Mouse (Mus musculus) heart, embryonic 10.5 days (tissue): ENCODE results near the gene Zfp3. TPM values are rescaled to one million over a fixed set of nuclear protein-coding genes. Genes with fewer than 3 reads are reported as not detected.
A peak's percentile ranks its signal among the peaks of the same experiment; 100 is the strongest.
"Not testable (repeated sequence)": the region's sequence is repeated elsewhere in the genome, so short reads cannot be mapped to it uniquely, and the experiment has no call there.

Experiments used
- DNase-seq: peaks from one replicate; pipeline ENCODE4 v3.0.0-alpha.2; 2017; ENCODE audit warnings: low spot score
- H3K27ac ChIP-seq: fragments of 300-500 bp; sonication (generic); 2 replicates; pipeline ENCODE4 v1.5.1; 2016; ENCODE audit warnings: mild to moderate bottlenecking
- H3K27me3 ChIP-seq: fragments of 300-500 bp; sonication (generic); 2 replicates; pipeline ENCODE4 v1.6.1; 2016; ENCODE audit warnings: mild to moderate bottlenecking; ENCODE audit not compliant: poor library complexity, insufficient read depth, severe bottlenecking
- H3K36me3 ChIP-seq: fragments of 300-500 bp; sonication (generic); 2 replicates; pipeline ENCODE4 v1.6.1; 2016; ENCODE audit warnings: mild to moderate bottlenecking, moderate library complexity
- H3K4me1 ChIP-seq: fragments of 300-500 bp; sonication (generic); 2 replicates; pipeline ENCODE4 v1.6.1; 2016; ENCODE audit warnings: mild to moderate bottlenecking
- H3K4me3 ChIP-seq: fragments of 300-500 bp; sonication (generic); 2 replicates; pipeline ENCODE4 v1.5.1; 2016; ENCODE audit warnings: mild to moderate bottlenecking, moderate library complexity
- H3K9me3 ChIP-seq: fragments of 300-500 bp; sonication (generic); 2 replicates; pipeline ENCODE4 v1.6.1; 2016; ENCODE audit warnings: mild to moderate bottlenecking, moderate library complexity
- WGBS: fragments of 180-500 bp; shearing (Covaris S2); methylation state at CpG from one replicate; pipeline ENCODE4 v1.1.7; 2016; 5-methylcytosine and 5-hydroxymethylcytosine counted together
- polyA plus RNA-seq: library from polyadenylated mRNA; unstranded; fragments of >200 nt; fragmentation: Nextera tagmentation; extraction: Ambion mirVana; gene quantifications from 2 replicates; pipeline ENCODE4 v1.2.1, GENCODE M21; 2016

Zfp3 gene
- polyA plus RNA-seq, 1 experiment from 2014 or later = 7.6 TPM

DNA sequence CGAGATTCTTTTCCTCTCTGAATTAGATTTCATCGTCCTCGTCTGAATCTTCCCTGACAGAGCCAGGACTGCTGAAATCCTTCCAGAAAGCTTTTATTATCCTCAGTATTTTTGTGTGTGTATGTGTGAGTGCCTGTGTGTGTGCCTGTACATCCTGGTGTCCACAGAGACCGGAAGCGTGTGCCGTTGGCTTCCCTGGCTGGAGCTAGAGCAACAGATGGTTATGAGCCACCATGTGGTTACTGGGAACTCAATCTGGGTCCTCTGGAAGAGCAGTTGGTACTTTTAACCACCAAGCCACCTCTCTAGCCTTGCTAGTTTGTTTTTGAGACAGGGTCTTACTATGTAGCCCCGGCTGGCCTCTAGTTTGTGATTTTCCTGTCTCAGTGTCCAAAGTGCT, 21.9 kb upstream of the Zfp3 start:
- no peak for DNase-seq
- Histone ChIP-seq H3K9me3 (no peaks in the 10 kb centered on the region), H3K4me3 (no peak overlapping the region), H3K27ac (no peak overlapping the region), H3K36me3 (no peaks in the 10 kb centered on the region), H3K4me1 (no peaks in the 10 kb centered on the region), H3K27me3 (no peaks in the 10 kb centered on the region)
- WGBS = 85% methylated on average over 7 of the region's 7 CpGs

DNA sequence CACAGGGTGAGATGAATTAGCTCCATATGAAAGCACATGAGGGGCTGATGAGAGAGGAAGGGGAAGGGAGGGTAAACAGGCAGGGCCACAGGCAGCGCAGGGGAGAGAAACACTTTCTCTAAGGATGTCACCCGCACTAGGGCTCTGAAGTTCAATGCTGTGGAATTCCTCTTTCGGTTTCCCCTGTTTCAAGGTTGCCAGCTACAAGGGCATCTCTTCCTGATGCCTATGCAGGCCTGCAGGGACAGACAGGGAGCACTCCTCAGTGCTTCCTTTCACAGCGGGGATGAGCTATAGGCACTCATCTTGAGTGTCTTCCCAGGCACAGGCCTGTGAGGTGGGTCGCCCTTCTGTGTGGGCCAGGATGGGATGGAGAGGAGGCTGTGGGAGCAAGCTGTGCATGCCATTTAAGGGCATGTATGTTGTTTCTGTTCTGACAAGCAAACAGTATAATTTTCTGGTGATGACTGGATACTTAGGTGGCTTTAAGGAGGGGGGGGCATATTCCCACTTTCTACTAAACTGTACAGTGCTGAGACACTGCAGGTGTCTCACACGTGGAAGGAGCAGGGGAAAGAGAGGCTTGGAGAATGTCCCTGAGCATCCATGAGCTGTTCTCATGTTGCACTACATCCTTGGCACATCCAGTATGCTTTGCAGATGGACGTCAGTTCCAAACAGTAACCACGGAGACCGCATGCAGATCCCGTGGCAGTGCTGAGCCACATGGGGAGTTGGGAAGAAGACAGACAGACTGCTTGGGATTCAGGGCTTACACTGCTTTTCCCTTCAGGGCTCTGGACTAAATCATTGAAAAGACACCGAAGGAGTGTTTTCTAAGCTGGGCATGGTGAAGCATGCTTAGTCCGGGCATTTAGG, 21.2 kb upstream of the Zfp3 start:
- WGBS = 80% methylated on average over 12 of the region's 12 CpGs
- Histone ChIP-seq H3K4me3 (no peak overlapping the region), H3K27me3 (no peaks in the 10 kb centered on the region), H3K36me3 (no peaks in the 10 kb centered on the region), H3K27ac (no peak overlapping the region), H3K4me1 (no peaks in the 10 kb centered on the region), H3K9me3 (no peaks in the 10 kb centered on the region)
- DNase-seq = no peak

DNA sequence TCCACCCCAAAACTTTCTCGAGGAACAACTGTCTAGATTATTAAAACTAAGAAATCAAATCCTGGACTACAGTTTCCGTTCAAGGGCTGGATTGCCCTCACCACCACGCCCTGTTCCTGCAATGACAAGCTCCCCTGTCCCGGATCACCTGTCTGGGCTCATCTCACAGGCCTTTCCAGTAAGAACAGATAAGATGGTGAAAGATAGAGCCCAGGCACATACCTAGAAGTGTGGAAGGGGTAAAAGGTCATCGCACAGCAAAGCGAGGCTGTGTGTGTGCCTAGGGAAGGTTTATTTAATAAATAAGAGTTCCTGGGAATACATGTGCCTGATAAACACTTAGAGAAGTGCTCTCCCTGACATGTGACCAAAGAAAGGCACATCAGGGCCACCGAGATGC, 18.4 kb upstream of the Zfp3 start:
- Histone ChIP-seq H3K9me3 (no peaks in the 10 kb centered on the region), H3K27me3 (no peaks in the 10 kb centered on the region), H3K4me1 (no peaks in the 10 kb centered on the region), H3K27ac (no peak overlapping the region), H3K36me3 (no peaks in the 10 kb centered on the region), H3K4me3 (no peak overlapping the region)
- no peak for DNase-seq
- WGBS = 59% methylated on average over 7 of the region's 7 CpGs

DNA sequence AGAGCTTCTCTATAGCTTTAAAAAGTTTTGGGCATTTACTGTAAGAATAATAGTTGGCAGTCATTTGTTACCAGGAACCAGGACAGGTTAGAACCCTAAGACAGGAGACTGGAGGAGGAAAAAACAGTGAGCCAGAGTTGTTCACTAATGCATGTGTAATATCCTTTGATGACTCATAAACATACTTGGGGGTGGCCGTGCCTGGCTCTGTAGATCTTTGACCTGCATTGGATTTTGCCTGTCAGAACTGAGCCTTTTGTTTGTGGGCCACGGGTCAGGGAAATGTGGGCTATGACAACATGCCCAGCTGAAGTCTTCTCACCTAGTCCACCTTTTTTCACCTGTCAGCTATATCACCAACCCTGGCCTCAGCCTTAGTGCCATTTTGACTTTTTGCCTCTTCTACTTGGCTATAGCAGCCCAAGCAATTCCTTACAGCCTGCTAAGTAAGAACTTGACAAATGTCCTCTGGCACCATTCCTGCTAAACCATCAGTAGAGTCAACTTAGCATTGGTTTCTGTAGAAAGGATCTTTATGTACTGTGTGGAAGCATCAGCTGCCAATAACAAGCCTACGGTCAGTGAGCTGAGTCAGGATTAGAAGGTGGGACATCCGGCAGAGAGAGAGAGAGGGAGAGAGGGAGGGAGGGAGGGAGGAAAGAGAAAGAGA, 16.0 kb upstream of the Zfp3 start:
- no peaks in the 10 kb centered on the region for H3K4me1 ChIP-seq

DNA sequence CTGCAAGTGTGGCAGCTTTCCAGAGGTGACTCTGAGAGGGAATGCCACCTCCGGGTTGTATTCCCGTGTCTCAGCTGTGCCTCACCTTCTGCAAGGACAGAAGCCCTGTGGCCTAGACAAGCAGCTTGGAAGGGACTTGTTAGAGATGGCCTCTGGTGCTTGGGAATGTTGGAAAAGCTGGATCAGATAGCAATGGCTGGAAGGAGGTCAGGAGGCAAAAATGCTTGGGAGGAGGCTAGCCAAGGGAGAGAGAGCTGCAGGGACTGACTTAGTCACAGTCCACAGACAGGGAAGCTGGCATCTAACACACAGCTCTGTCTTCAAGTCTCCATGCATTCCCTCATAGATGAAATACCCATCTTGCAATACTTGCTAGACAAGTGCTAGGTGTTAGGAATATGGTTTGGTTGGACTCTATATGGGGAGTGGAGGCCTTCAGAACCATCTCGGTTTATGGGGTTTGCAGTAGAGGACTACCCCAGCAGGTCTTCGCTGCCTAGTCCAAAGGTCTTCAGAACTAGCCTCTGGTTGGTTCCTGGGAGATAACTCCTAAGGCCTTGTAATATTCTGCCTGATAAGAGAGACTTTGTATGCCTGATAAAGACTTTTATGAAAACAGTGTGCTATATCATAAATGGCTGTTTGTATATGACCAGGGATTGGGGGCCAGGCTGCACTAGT, 11.5 kb upstream of the Zfp3 start:
- H3K27me3 ChIP-seq = no peaks in the 10 kb centered on the region
- no peak overlapping the region for H3K4me3 ChIP-seq
- 76% methylated on average over 4 of the region's 4 CpGs for WGBS
- H3K4me1 ChIP-seq = no peaks in the 10 kb centered on the region
- no peak overlapping the region for H3K27ac ChIP-seq
- H3K9me3 ChIP-seq = no peaks in the 10 kb centered on the region
- DNase-seq = no peak
- H3K36me3 ChIP-seq = no peaks in the 10 kb centered on the region

More for the DNA sequence above, 16.0 kb upstream of the Zfp3 start:
- H3K9me3 ChIP-seq = no peaks in the 10 kb centered on the region
- H3K36me3 ChIP-seq = no peaks in the 10 kb centered on the region
- WGBS = 89% methylated on average over 4 of the region's 4 CpGs
- H3K27ac ChIP-seq = no peak overlapping the region
- no peaks in the 10 kb centered on the region for H3K27me3 ChIP-seq
- no peak for DNase-seq
- no peak overlapping the region for H3K4me3 ChIP-seq

DNA sequence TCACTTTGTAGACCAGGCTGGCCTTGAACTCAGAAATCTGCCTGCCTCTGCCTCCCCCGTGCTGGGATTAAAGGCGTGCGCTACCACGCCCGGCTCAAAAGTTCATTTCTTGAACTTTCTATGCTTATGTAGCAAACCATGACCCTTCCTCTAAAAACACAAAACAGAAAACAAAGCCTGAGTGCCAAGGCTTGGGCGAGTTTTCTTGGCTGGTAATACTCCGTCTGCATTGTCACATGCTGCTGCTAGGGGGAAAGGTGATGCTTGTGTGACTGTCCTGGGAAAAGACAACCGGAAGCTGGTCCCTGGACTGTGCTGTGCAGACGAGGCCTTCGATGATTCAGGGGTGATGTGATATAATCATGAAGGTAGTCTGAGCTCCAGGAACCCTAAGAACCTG, 10.9 kb upstream of the Zfp3 start:
- Histone ChIP-seq H3K27me3 (no peaks in the 10 kb centered on the region), H3K36me3 (no peaks in the 10 kb centered on the region), H3K4me1 (no peaks in the 10 kb centered on the region), H3K9me3 (no peaks in the 10 kb centered on the region), H3K27ac (no peak overlapping the region), H3K4me3 (no peak overlapping the region)
- no peak for DNase-seq
- 87% methylated on average over 10 of the region's 10 CpGs for WGBS

DNA sequence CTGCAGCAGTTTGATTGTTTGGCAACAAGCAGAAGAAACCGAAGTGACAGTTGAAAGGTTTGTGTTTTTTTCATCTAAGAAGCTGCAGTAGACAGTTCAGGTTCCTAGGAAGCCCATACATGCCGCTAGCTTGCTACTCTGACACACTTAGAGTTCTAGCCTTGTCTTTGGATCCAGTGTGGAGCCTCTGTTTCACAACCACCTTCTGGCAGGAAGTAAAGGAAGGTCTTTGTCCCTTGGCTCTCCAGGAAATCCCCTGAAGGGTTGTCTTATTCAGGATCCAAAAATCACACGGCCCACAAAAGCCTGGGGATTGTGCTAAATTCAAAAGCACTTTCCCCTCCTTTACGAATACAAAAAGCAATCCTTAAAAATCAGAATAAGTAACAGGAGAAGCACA, 9.5 kb upstream of the Zfp3 start:
- no peak overlapping the region for H3K4me3 ChIP-seq
- no peaks in the 10 kb centered on the region for H3K27me3 ChIP-seq
- H3K27ac ChIP-seq = no peak overlapping the region
- whole genome bisulfite sequencing = 58% methylated on average over 4 of the region's 4 CpGs
- DNase-seq = no peak
- no peaks in the 10 kb centered on the region for H3K9me3 ChIP-seq
- H3K4me1 ChIP-seq = no peaks in the 10 kb centered on the region
- no peaks in the 10 kb centered on the region for H3K36me3 ChIP-seq

DNA sequence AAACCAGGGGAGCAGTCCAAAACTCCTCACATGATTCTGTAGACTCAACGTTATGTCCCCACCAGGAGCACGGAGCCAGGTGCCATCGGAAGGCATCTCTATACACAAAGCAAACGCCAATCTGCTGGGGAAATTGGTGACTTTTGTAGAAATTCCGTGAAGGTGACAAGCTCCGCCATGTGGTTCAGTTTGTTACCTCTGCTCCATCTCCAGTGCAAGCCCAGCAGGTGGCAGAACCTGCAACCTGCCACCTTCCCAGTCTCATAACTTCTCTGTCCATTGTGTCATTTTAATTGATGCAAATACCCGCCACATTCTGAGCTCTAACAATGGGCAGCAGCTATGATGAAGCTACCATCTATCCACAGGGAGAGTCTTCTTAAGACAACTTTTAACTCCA, 9.1 kb upstream of the Zfp3 start:
- H3K27ac ChIP-seq = no peak overlapping the region
- no peaks in the 10 kb centered on the region for H3K27me3 ChIP-seq
- 64% methylated on average over 7 of the region's 7 CpGs for WGBS
- no peaks in the 10 kb centered on the region for H3K36me3 ChIP-seq
- no peak overlapping the region for H3K4me3 ChIP-seq
- DNase-seq = no peak
- no peaks in the 10 kb centered on the region for H3K4me1 ChIP-seq
- H3K9me3 ChIP-seq = no peaks in the 10 kb centered on the region

DNA sequence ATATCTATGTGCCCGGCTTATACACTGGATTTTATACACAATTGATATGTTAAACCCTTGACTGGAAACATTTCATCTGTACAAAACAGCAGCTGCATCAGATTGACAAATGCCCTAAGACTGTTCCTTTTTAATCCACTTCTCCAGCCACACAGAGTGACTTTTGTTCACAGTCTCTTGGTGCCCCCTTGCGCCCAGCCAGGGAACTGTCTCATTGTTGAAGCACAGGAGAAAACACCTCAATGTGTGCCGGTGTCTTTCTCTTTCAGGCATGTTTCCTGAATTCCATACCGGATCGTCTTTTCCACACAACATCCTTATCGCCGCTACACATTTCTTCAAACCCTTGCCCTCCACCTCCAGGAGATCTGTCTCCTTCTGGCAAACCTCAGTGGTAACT, 8.4 kb upstream of the Zfp3 start:
- no peaks in the 10 kb centered on the region for H3K9me3 ChIP-seq
- no peaks in the 10 kb centered on the region for H3K27me3 ChIP-seq
- DNase-seq = peak; percentile 89
- no peak overlapping the region for H3K27ac ChIP-seq
- 4% methylated on average over 7 of the region's 7 CpGs for WGBS
- no peak overlapping the region for H3K4me3 ChIP-seq
- H3K36me3 ChIP-seq = no peaks in the 10 kb centered on the region
- H3K4me1 ChIP-seq = no peaks in the 10 kb centered on the region

DNA sequence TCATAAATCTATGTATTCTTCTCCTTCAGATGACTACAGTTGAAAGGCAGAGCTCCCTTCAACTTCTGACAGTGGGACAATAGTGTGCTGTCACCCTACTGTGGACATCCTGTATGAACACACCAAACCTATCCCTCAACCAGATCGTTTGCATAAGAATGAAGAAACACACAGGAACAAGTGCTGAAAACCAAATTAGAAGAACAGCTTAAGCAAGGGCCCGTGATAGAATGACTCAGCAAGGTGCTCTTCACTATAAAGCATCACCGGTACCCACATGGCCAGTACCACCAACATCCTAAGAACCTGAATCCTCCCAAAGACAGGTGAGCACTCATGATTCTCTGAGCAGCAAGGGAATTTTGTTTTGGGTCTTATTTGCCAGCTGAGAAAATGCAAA, 3.6 kb upstream of the Zfp3 start:
- H3K27ac ChIP-seq, H3K4me1 ChIP-seq, DNase-seq, H3K4me3 ChIP-seq, H3K27me3 ChIP-seq, H3K36me3 ChIP-seq, H3K9me3 ChIP-seq: not testable (repeated sequence)
- WGBS = 70% methylated on average over 3 of the region's 3 CpGs

DNA sequence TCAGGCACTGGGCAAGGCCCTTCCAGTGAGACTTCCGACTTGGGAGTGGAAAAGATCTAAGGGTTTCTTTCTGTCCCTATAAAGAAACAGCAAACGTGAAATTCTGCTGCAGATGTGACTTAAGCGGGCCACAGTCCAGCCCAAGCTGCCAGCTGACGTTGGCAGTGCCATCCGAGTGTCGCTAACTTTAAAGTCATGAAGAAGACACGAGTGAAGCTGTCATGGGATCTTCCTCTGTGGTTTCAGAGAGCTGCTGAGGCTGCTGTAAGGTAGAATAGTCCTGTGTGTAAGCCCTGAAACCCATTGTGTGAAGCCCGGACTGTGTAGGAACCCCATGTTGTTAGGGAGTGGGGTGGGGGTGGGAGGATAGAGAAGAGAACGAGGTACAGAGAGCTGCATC, 1.4 kb upstream of the Zfp3 start:
- H3K4me3 ChIP-seq = no peak overlapping the region
- H3K27ac ChIP-seq = no peak overlapping the region
- 85% methylated on average over 9 of the region's 9 CpGs for WGBS

DNA sequence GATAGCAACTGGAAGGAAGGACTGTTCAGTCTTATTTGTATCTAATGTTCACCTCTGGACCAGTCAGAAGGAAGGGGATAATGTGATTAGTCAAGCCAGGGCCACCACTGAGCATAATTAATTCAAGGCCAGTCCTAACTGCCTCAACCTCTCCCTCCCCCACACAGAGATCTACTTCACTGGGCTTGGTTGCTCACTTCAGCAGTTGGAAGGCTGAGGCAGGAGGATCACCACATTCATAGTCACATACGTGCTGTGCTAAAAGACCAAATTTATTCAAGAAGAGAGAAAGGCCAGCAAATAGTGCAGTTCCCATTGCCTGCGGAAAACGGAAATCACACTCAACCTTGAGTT, 450 bp upstream of the Zfp3 start:
- no peak for DNase-seq
- WGBS = 26% methylated on average over 3 of the region's 3 CpGs
- peaks cover 9% of the 10 kb centered on the region; the same call in 1 of the 2 replicates for H3K4me1 ChIP-seq

More for the DNA sequence above, 1.4 kb upstream of the Zfp3 start:
- Histone ChIP-seq H3K27me3 (no peaks in the 10 kb centered on the region), H3K36me3 (peaks cover 2% of the 10 kb centered on the region; the same call in 1 of the 2 replicates), H3K9me3 (no peaks in the 10 kb centered on the region), H3K4me1 (peaks cover 9% of the 10 kb centered on the region; the same call in 1 of the 2 replicates)
- DNase-seq = no peak

More for the DNA sequence above, 450 bp upstream of the Zfp3 start:
- no peaks in the 10 kb centered on the region for H3K27me3 ChIP-seq
- H3K4me3 ChIP-seq = peak overlapping the region; percentile 76
- H3K9me3 ChIP-seq = no peaks in the 10 kb centered on the region
- peaks cover 10% of the 10 kb centered on the region; the same call in 1 of the 2 replicates for H3K36me3 ChIP-seq
- peak overlapping the region; percentile 92 for H3K27ac ChIP-seq
